Mouse (Mus musculus) kidney, adult 2 months (tissue): ENCODE measurements at regions not wholly inside any gene's neighbourhood (a gene's known extent, or its start where the extent isn't known, plus 50 kb on each side); places are given as distances from the start of the nearest gene placed in this dataset.

Experiments
- CTCF ChIP-seq: fragments of 200-500 bp; conservative IDR thresholded peaks from 2 replicates; pipeline ENCODE4 v1.5.1; 2011; ENCODE audit warnings: low read depth, mild to moderate bottlenecking, control low read depth, low read length, moderate library complexity, mixed read lengths; ENCODE audit not compliant: insufficient read depth, insufficient read length
- POLR2A ChIP-seq: fragments of 200-500 bp; IDR thresholded peaks from one replicate; pipeline ENCODE4 v1.6.1; 2011; ENCODE audit warnings: low read depth, low read length, control low read depth

DNA sequence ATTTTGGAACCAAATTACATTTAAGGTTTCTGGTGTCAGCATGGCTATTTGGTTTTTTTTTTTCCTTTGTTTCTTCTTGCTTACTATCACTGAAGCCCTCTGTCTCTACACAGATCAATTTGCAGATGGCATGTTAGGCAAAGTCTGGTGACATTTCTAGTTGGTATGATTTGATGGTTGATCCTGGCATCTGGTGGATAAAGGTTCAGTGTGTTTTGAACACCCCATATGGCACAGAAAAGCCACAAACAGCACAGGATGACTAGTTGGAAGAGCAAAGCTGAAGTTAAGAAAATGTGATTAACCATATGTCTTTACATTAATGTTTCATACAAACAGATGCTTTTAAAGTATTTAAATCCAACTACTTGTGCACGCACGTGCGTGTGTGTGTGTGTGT is 137.6 kb downstream of the Alx1 start:
- TF ChIP-seq CTCF (no peak), POLR2A (no peak)
